ENCODE assay signal across 9 mouse cellular contexts in genomic region chr8:64204167-64204566, GRCm38 (mm10). TPM values are rescaled to one million over a fixed set of nuclear protein-coding genes. Genes with fewer than 3 reads are reported as not detected.
DNase-seq lines count a peak whose midpoint lies in the region; ATAC-seq and TF ChIP-seq lines count a peak whose summit lies in the region.
"Had no signal": no experiment of that assay in that cellular context is flagged by ENCODE, and none has a peak within 500 bp of the region (broad histone marks: within the 10 kb centered on the region; RNA-seq: fewer than 3 reads in every experiment).

No protein-coding gene starts in this region.

- ATAC-seq in forebrain, embryonic 14.5 days: peak; percentile 68
- ATAC-seq in heart, embryonic 15.5 days (replicated peaks; ENCODE audit: insufficient number of reproducible peaks, insufficient read depth, low FRiP score, low read depth): peak; percentile 77
- peak; percentile 77 for ATAC-seq in kidney, embryonic 16.5 days (ENCODE audit: low FRiP score, low TSS enrichment)
- ATAC-seq in lung, embryonic 14.5 days (ENCODE audit: insufficient read depth): peak; percentile 71

- peaks cover 11% of the 10 kb centered on the region; the same call in 1 of the 2 replicates for H3K27me3 ChIP-seq in forebrain, embryonic 14.5 days (replicated peaks; ENCODE audit: control insufficient read depth, insufficient read depth, low read length)
- peaks cover 9% of the 10 kb centered on the region; the same call in 1 of the 2 replicates for H3K27me3 ChIP-seq in heart, embryonic 15.5 days
- H3K27me3 ChIP-seq in kidney, embryonic 16.5 days (ENCODE audit: insufficient read depth, low read length): peaks cover 25% of the 10 kb centered on the region
- H3K27me3 ChIP-seq in lung, embryonic 14.5 days (ENCODE audit: insufficient read depth, low read length): no peaks in the 10 kb centered on the region; the same call in none of the 2 replicates

- peak overlapping the region; percentile 77 for H3K4me2 ChIP-seq in forebrain, embryonic 14.5 days (ENCODE audit: low read length)
- H3K4me2 ChIP-seq in heart, embryonic 15.5 days: peak overlapping the region; percentile 100
- H3K4me2 ChIP-seq in kidney, embryonic 16.5 days (replicated peaks; ENCODE audit: low read depth, low read length): peak overlapping the region; percentile 100
- peak overlapping the region; percentile 99 for H3K4me2 ChIP-seq in lung, embryonic 14.5 days

- H3K9ac ChIP-seq in ES-E14 (ENCODE audit: insufficient read depth, low read depth, low read length, poor library complexity, severe bottlenecking): no peak overlapping the region
- H3K9ac ChIP-seq in forebrain, embryonic 14.5 days (ENCODE audit: low read length): no peak overlapping the region
- H3K9ac ChIP-seq in heart, embryonic 15.5 days: peak overlapping the region; percentile 63; the same call in 1 of the 2 replicates
- H3K9ac ChIP-seq in kidney, embryonic 16.5 days (replicated peaks; ENCODE audit: low read length): no peak overlapping the region
- no peak overlapping the region for H3K9ac ChIP-seq in lung, embryonic 14.5 days
- H3K9ac ChIP-seq: liver, embryonic 14.5 days had no signal

- no peaks in the 10 kb centered on the region for H3K36me3 ChIP-seq in ES-E14 (ENCODE audit: control insufficient read depth, insufficient read depth, low read length, poor library complexity, severe bottlenecking)
- H3K36me3 ChIP-seq in forebrain, embryonic 14.5 days (ENCODE audit: control insufficient read depth, insufficient read depth, low read length): no peaks in the 10 kb centered on the region
- no peaks in the 10 kb centered on the region for H3K36me3 ChIP-seq in heart, embryonic 15.5 days
- no peaks in the 10 kb centered on the region for H3K36me3 ChIP-seq in kidney, embryonic 16.5 days (ENCODE audit: insufficient read depth, low read length)
- H3K36me3 ChIP-seq in lung, embryonic 14.5 days (ENCODE audit: insufficient read depth): no peaks in the 10 kb centered on the region

- WGBS in forebrain, embryonic 14.5 days: 3% methylated on average over 19 of the region's 19 CpGs
- under 1% methylated on average over 19 of the region's 19 CpGs for WGBS in heart, embryonic 15.5 days
- WGBS in kidney, embryonic 16.5 days: 2% methylated on average over 19 of the region's 19 CpGs
- 2% methylated on average over 19 of the region's 19 CpGs for WGBS in lung, embryonic 14.5 days

- no peaks in the 10 kb centered on the region for H3K9me3 ChIP-seq in ES-E14 (ENCODE audit: control insufficient read depth, insufficient read depth, low read depth, low read length)
- no peaks in the 10 kb centered on the region for H3K9me3 ChIP-seq in forebrain, embryonic 14.5 days (replicated peaks; ENCODE audit: control insufficient read depth, low read length)
- no peaks in the 10 kb centered on the region for H3K9me3 ChIP-seq in heart, embryonic 15.5 days (replicated peaks)
- H3K9me3 ChIP-seq in kidney, embryonic 16.5 days (ENCODE audit: low read length): no peaks in the 10 kb centered on the region
- no peaks in the 10 kb centered on the region for H3K9me3 ChIP-seq in lung, embryonic 14.5 days (ENCODE audit: low read depth, low read length)

- H3K27ac ChIP-seq in ES-E14 (ENCODE audit: insufficient read depth, low read depth, low read length, poor library complexity, severe bottlenecking): no peak overlapping the region
- no peak overlapping the region for H3K27ac ChIP-seq in forebrain, embryonic 14.5 days (ENCODE audit: low read depth, low read length)
- no peak overlapping the region for H3K27ac ChIP-seq in heart, embryonic 15.5 days
- H3K27ac ChIP-seq in kidney, embryonic 16.5 days (ENCODE audit: low read length): no peak overlapping the region
- H3K27ac ChIP-seq in lung, embryonic 14.5 days (ENCODE audit: low read depth): no peak overlapping the region
- H3K27ac ChIP-seq: liver, embryonic 14.5 days had no signal

- peak; percentile 9 for DNase-seq in ES-E14 (ENCODE audit: low read depth, low spot score)
- DNase-seq in cerebellum, adult 18-20 months: peak; percentile 89 to 92
- peak; percentile 62 for DNase-seq in forebrain, embryonic 14.5 days (ENCODE audit: low spot score)
- DNase-seq in lung, embryonic 14.5 days: peak; percentile 70
- peak; percentile 79 for DNase-seq in retina, embryonic 14.5 days (ENCODE audit: low spot score)
- no peak for DNase-seq in spleen, adult 12 weeks (ENCODE audit: low spot score)

- peak; percentile 62 for TF ChIP-seq CTCF in lung, embryonic 14.5 days (IDR thresholded peaks at IDR 0.05; ENCODE audit: low read depth)

- no peaks in the 10 kb centered on the region; a peak in 1 of 4 replicates for H3K4me1 ChIP-seq in ES-E14 (ENCODE audit: control insufficient read depth in 2 of 2, insufficient read depth in 2 of 2, low read length in 2 of 2, poor library complexity in 1 of 2)
- H3K4me1 ChIP-seq in forebrain, embryonic 14.5 days (ENCODE audit: control insufficient read depth, insufficient read depth, low read length): peaks cover 10% of the 10 kb centered on the region
- peaks cover 21% of the 10 kb centered on the region for H3K4me1 ChIP-seq in heart, embryonic 15.5 days (replicated peaks)
- H3K4me1 ChIP-seq in kidney, embryonic 16.5 days (ENCODE audit: insufficient read depth, low read length): peaks cover 9% of the 10 kb centered on the region; the same call in 1 of the 2 replicates
- no peaks in the 10 kb centered on the region for H3K4me1 ChIP-seq in lung, embryonic 14.5 days (ENCODE audit: insufficient read depth)

- H3K4me3 ChIP-seq in ES-E14 (ENCODE audit: insufficient read depth in 1 of 2, low read depth in 1 of 2, low read length in 2 of 2, poor library complexity in 1 of 2, severe bottlenecking in 1 of 2): peak overlapping the region in 1 of 2 experiments; percentile 56; a peak in 2 of 4 replicates
- peak overlapping the region; percentile 62 for H3K4me3 ChIP-seq in forebrain, embryonic 14.5 days (ENCODE audit: low read depth, low read length)
- H3K4me3 ChIP-seq in heart, embryonic 15.5 days: peak overlapping the region; percentile 72
- H3K4me3 ChIP-seq in kidney, embryonic 16.5 days (ENCODE audit: low read length): peak overlapping the region; percentile 69
- H3K4me3 ChIP-seq in lung, embryonic 14.5 days (ENCODE audit: low read depth, low read length): peak overlapping the region; percentile 58

- in situ Hi-C loops in ES-E14 (cut with MboI; ENCODE audit: low sequenced_read_pairs in 2 of 2, unreplicated experiment in 2 of 2): no loop called here

TF ChIP-seq in ES-E14, 5 proteins besides CTCF, POLR2A, EP300 and RAD21:
- TF ChIP-seq CHD2 (IDR thresholded peaks at IDR 0.05; ENCODE audit: low read depth, low read length) (no peak), ZNF384 (IDR thresholded peaks at IDR 0.05; ENCODE audit: low read depth, low read length) (no peak), HCFC1 (IDR thresholded peaks at IDR 0.05; ENCODE audit: borderline replicate concordance, insufficient read depth, low read length) (no peak), ZC3H11A (IDR thresholded peaks at IDR 0.05; ENCODE audit: borderline replicate concordance, low read depth, low read length) (no peak), MAFK (IDR thresholded peaks at IDR 0.05; ENCODE audit: insufficient read depth, low read depth, low read length) (no peak)

RNA-seq across cellular contexts. Expression of gene Tll1, which starts 1.9 kb away (rescaled TPM):
- 0.69 and 1.5 TPM in 2 replicates for total RNA-seq in ES-E14 (2012; rRNA removed)
- polyA plus RNA-seq in forebrain, embryonic 14.5 days (2014; fragmentation: Nextera tagmentation; extraction: Ambion mirVana): 0.93 and 1.5 TPM in 2 replicates
- polyA plus RNA-seq in heart, embryonic 15.5 days (2015; fragmentation: Nextera tagmentation; extraction: Ambion mirVana): 1.1 and 1.6 TPM in 2 replicates
- polyA plus RNA-seq in kidney, embryonic 16.5 days (2015; fragmentation: Nextera tagmentation; extraction: Ambion mirVana): 0.80 and 0.86 TPM in 2 replicates
- 1.2 and 1.4 TPM in 2 replicates for polyA plus RNA-seq in lung, embryonic 14.5 days (2014; fragmentation: Nextera tagmentation; extraction: Ambion mirVana)
